Mouse (Mus musculus) monocyte, adult 2 months (primary cell): ENCODE data around the gene Timmdc1.
A peak's percentile ranks its signal among the peaks of the same experiment; 100 is the strongest.

Experiments used
- DNase-seq, 2 experiments: peaks; one replicate each; pipeline ENCODE4 v3.0.0; 2022; ENCODE audit warnings: low spot score in 2 of 2, low read depth in 1 of 2

Gene Timmdc1

DNA sequence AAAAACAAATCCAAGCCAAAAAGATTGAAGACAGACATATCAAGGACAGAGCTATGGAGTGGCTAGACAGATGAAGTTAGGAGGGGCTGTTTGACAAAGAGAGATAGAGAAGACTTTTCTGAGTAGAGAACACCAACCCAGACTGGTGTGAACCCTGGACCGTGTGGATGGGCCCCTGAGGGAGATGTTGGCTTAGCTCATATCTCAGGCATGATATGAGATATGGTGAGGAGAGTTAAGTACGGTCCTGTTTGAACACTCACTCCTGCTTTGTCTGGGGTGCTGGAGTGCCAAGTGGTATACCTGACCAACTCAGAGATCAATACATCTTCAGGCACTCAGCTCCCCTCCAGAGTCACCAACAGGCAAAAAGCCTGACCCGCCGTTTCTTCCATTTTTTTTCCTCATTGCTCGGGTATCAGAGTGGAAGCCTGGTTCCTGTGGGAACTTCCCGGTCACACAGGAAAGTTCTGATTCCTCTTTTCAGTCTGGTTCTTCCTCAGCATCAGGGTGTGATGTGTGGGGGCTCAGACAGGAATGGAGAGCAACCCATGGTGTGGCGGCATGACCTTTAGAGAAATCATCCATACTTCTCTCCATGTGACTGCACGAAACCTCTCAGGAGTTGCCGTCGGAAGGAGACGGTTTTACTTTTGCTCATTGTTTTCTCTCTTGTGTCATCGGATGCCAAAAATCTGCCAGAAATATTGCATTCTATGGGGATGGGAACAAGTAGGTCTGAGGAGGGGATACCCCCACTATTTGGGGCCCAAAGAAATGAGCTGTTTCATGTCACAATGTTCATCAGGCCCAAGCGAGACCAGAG lies 55.2 kb downstream of the Timmdc1 start:
- no peak for DNase-seq

DNA sequence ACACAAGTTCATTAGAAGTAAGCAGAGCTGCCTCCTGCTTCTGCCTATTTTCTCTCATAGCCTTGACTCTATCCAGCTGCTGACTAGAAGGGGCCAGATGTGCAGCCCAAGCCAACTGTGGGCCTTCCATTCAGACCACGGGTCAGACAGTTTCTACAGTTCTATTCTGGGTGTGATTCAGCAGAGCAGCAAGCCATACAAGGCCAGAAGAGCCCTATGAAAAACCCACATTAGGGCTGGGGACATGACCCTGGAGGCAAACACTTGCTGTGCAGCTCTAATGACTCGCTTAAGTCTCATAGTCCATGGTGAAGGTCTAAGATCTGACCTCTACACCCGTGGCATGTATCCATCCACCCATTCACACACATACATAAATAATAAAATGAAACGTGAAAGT lies 56.4 kb downstream of the Timmdc1 start:
- no peak for DNase-seq

- no peak for DNase-seq
Observed at GRCm38 (mm10) chr16:38463305-38463704, 59.2 kb downstream of the Timmdc1 start.

GRCm38 (mm10) chr16:38462161-38462560 lies 60.3 kb downstream of the Timmdc1 start:
- no peak for DNase-seq

GRCm38 (mm10) chr16:38461749-38462148 lies 60.7 kb downstream of the Timmdc1 start:
- no peak for DNase-seq

DNA sequence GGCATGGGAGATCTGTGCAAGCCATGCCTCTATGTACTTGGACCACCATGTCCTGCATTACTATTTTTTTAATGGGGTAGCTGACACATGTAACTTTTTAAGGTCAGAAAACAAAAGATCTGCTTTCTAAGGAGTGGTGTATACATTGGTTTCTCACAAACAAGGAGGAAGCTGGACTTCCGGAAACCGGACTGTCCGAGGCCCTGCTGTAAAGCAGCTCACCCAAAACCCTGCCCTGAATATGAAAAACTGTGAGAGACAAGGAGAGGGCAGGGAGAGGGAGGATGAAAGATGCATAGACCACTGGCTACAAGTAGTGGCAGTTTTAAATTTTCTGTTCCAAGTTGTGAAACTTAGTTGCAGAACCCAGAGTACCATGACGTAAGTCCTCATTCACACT lies 62.5 kb downstream of the Timmdc1 start:
- DNase-seq: no peak

GRCm38 (mm10) chr16:38458600-38459280 lies 63.7 kb downstream of the Timmdc1 start:
- peak in 1 of 2 experiments; percentile 47 for DNase-seq

- peak; percentile 61 to 62 for DNase-seq
Observed at GRCm38 (mm10) chr16:38456812-38457567, 65.5 kb downstream of the Timmdc1 start.

DNA sequence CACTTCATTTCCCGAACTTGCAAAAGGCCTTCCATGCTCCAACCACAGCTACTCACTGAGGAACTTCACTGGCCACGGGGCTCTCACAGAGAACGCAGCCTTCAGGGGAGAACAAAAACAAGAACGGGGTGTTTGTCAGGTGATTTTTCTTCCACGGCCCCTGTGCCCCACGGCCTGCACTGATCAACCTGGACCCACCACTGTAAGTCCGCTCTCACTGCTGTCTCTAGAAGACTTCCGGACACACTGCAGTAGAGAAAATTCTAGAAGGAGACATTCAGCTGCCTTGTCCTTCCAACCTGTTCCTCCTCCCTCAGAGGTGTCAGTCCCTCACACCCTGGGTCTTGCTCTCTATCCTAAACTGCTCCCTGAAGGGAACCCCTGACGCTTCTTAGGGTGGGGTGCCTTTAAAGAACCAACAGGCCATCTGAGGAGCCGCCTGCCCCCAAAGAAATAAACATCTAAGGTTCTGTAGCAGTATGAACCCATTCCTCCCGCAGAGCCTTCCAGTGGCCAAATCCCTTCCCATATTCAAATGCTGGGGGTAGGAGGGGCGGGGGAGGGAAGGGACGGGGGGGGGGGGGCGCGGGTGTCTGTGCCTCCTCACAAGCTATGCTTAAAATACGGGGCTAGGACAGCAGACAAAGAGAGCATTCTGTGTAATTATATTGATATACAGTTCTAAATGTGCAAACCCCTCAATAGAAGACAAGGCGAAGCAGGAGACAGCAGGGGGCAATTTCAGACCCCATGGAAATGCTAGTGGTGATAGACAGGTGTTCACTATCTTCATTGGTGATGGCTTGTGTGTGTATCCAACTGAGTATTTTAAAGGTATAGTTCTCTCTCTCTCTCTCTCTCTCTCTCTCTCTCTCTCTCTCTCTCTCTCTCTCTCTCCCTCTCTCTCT lies 66.7 kb downstream of the Timmdc1 start, which contains the start of gene Cd80:
Gene Cd80 (plus strand): TSS at position 51 of the 908 bp plus-strand sequence.
- no peak for DNase-seq

DNA sequence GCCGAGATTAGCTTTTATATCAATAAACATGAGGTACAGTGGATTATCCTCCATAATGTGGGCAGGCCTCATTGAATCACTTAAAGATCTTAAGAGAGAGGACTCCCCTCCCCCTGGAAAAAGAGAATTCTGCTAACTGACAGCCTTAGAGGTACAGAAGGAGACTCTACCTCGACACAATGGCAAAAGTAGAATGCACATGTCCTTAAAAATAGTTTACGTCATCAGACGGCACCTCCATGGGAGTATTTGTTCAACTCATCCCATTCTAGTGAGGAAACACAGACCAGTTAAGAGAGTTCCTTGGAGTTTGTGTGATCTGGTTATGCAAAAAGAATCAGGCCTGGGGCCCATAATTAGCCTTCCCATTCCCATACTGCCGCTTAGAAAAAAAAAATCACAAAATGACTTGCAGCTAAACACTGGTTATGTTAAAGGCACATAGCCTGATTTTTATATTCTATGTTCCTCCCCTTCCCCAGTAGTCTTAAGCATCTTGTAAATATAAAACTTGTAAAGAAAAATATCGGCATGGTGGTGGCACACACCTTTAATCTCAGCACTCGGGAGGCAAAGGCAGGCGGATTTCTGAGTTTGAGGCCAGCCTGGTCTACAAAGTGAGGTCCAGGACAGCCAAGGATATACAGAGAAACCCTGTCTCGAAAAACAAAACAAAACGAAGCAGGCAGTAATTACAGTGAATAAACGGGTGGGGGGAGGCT lies 67.8 kb downstream of the Timmdc1 start:
- DNase-seq: no peak

DNA sequence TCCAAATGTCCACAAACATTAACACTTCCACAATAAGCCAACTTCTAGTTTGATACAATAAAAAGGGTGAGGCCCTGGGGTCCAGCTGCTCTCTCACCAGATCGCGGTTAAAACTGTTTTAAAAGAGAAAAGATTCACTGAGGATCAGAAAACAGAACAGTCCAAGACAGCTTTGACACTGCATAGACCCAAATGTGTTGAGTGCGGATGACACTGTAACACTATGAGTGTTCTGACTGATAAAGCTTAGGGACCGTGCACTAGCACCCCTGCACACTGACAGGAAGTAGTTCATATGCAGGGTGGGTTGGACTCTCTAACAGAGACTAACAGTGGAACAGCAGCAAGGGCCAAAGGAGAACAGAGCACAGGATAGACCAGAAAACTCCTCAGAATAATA lies 68.5 kb downstream of the Timmdc1 start:
- no peak for DNase-seq

DNA sequence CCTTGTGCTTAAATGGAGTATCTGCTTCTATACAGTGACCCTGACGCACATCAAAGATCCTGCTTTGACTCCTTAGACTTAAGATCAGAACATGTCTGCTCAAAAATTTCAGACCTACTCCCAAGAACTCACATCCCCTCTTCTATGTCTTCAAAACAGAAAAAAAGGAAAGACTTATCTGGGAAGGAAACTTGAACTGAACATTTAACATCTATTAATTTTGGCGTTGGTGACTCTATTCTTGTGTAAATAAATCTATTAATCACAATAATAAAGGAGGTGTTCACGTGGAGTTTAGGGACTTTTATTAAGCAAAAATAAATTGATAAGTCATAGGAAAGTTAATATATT lies 69.3 kb downstream of the Timmdc1 start:
- DNase-seq: no peak

DNA sequence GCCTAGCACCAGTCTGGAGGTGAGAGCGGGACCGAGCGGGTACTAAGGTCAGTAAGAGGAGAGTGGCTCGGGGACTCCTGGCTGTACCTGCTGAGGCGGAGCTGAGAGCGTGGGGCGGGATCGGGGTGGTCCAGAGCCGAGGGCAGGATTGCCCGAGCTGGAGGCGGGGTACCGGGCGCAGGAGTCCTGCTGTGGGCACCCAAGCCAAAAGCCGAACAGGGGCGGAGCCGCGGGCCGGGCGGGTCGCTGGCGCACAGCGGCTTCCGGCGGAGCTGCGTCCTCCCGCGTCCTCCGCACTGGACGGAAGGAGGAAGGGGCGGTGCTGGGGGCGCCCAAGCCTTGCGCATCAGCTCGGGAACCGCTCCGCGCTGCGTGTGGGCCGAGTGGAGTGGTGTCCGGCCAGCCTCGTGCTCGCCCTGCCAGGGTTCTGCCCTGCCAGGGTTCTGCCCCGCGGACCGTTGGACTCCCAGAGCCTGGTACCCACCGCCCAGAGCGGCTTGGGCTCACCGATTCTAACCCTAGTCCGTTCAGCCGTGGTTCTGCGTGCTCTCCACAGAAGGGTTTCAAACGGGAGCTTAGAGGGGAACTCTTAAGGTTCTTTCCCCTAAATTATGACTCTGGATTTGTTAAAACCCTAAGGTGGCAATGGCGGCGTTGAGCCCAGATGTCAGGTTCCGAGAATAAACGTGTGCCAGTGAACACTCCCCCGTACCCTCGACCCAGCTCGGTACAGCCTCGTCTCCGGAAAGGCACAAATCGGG lies 69.8 kb downstream of the Timmdc1 start, which contains the start of gene Adprh:
Gene Adprh (minus strand): TSS at position 262 of the 761 bp plus-strand sequence.
- DNase-seq: peak; percentile 76 to 86

DNA sequence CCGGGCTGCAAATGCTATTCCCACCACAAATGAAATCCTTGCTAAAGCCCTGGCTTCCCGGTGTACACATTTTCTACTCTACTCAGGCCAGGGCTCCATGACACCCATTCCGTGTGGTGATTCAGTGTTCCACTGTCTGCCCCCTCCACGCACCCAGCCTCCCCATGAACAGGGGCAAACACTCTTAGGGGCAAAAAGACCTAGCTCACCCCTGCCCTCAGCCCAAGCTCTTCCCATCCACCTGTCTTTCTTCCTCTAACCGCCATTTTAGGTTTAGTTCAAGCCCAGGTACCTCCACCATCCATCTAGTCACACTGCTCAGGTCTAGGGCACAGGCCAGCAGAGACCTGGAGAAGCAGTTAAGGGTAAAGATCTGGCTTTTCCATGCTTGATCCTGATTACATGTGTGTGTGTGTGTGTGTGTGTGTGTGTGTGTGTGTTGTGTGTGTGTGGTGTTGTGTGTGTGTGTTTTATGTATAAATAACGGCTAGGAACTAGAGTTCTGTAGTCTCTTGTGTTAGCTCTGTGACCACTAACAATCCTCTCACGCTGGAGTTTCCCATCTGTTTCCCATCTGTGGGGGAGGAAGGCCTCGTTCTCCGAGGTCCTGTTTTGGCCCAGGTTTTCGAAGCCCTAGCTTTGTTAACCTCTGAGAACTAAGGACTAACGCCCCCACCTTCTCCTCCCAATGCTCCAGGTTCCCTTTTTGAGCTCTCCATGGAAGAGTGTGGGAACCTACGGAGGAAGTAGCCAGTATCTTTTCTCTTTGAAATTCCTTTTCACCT lies 70.8 kb downstream of the Timmdc1 start:
- no peak for DNase-seq

DNA sequence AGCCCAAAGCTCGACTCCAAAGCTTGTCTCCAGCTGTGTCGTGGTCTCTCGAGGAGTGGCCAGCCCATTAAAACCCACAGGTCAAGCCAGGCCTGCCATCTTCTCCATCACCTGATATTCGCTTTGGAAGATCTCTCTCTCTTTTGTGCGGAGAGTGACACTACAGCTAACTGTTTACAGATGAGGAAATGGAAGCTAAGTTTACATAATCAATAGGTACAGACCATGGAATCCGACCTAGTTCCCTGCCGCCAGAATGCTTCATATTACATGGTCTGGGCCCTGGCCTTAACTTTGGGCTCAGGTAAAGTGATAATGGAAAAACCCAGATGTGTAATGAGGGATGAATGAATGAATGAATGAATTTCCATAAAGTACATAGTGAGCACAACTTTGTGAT lies 71.8 kb downstream of the Timmdc1 start:
- DNase-seq: no peak

DNA sequence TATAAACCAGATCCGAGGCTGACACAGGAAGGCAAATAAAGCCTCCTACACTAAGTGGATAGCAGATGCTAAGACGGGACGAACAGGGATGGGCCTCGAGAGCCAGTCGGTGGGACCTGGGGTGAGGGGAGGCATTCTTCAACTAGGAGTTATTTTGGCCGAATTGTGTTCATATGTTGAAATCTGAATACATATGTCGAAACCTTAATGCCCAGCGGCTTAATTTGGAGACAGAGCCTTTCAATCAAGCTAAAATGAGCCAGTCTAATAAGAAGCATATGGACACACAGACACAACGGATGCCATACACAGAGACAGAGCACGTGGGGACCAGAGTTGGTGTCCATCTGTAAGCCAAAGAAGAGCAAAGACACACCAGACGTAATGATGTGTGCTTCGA lies 74.0 kb downstream of the Timmdc1 start:
- DNase-seq: no peak
